Mouse (Mus musculus) heart, postnatal 25 days (tissue): ENCODE measurements around the gene Cpsf7. TPM values are rescaled to one million over a fixed set of nuclear protein-coding genes. Genes with fewer than 3 reads are reported as not detected.
"Not testable (repeated sequence)": the region's sequence is repeated elsewhere in the genome, so short reads cannot be mapped to it uniquely, and the experiment has no call there.

Experiments
- DNase-seq: peaks from one replicate; pipeline ENCODE4 v3.0.0; 2022; ENCODE audit warnings: low spot score
- intact Hi-C: fragments of 180-260 bp; cut with DNase I; formaldehyde crosslinking; loops from one replicate; pipeline ENCODE4 v1.15.1; 2025
- total RNA-seq, 2 experiments: library from RNA; stranded (reverse); gene quantifications; 2 replicates each; pipeline ENCODE4 v1.2.3; 2021

Gene Cpsf7
- total RNA-seq, 2 experiments from 2014 or later = 24.8 to 28.4 TPM

DNA sequence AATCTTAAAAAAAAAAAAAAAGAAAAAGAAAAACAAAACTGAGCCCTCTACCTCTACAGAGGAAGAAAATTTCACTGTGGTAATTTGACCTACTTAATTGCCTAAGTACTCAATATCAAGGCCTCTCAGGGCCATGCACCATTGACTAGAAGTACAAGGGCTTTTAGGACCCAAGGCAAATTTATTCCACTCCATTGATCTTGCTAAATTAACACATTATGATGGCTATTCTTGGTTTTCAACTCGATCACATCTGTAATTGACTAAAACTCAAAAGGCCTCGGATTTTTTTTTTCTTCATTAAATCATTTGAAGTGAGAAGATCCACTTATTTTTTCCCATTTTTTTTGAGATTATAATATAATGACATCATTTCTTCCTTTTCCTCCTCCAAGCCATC lies 32.4 kb downstream of the Cpsf7 start:
- DNase-seq = no peak
- intact Hi-C loops = loop anchor here (2.0 kb wide), 1 partner anchor 47 kb away; the partner anchor contains the start of genes Ddb1 and Tkfc

DNA sequence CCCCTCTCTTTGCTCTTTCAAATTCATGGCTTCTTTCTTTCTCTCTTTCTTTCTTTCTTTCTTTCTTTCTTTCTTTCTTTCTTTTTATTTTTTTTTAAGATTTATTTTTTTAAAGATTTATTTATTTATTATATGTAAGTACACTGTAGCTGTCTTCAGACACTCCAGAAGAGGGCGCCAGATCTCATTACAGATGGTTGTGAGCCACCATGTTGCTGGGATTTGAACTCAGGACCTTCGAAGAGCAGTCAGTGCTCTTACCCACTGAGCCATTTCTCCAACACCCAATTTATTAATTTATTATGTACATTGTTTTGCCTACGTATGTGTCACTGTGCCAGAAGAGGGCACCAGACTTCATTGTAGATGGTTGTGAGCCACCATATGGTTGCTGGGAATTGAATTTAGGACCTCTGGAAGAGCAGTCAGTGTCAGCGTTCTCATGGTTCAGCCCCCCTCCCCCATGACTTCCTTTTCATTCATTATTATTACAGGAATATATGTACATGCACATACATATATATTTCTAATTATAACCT lies 32.8 kb downstream of the Cpsf7 start:
- intact Hi-C loops = loop anchor here (2.0 kb wide), 1 partner anchor 47 kb away; the partner anchor contains the start of genes Ddb1 and Tkfc
- not testable (repeated sequence) for DNase-seq

DNA sequence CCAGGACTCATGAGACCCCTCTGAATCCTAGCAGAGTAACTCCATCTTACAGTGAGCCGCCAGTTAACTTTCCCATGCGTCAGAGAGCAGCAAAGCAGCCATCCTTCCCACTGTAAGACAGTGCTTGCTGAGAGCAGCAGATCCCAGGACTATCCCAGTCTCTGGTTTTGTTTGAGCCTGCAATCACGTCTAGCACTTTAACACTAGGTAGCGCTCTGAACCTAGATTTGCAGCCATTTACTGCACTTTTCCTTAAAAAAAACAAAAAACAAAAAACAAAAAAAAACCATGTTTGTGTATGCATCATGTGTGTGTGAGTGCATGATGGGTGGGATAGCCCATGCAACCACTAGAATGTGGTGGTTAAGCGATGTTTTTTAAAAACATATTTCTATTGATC lies 35.0 kb downstream of the Cpsf7 start:
- intact Hi-C loops = no loop called here
- no peak for DNase-seq

DNA sequence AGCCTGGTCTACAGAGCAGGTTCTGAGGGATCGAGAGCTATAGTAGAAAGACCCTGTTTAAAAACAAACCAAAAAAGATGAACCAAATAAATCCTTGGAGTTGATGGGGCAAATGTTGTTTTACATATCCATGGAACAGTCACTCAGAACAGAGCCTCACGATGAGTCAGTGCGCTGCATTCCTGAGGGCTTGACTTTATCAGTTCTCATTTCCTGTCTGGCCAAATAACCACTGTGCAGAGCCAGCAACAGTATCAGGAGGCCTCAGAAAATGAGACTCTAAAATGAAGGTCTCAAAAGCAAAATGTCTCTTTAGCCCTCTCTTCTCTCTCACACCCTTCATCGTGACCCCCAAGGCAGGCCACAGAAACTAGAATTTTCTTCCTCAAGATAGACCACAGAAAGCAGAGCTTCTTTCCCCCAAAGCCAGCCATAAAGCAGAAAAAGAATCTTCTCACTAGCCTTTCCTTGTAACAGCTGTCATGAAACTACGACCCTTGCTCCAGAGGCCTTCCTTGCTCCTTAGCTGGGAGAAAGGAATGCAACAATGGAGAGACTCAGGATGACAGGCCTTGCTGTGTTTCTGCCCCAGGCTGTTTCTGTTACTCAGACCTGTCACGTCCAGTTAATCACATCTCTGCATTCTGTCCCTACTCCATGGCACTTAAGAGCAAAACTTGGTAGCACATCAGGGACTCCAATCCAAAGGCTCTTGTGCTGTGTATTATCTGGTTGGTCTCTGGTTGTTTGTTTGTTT lies 36.7 kb downstream of the Cpsf7 start:
- intact Hi-C loops = no loop called here
- peak; percentile 46 for DNase-seq

DNA sequence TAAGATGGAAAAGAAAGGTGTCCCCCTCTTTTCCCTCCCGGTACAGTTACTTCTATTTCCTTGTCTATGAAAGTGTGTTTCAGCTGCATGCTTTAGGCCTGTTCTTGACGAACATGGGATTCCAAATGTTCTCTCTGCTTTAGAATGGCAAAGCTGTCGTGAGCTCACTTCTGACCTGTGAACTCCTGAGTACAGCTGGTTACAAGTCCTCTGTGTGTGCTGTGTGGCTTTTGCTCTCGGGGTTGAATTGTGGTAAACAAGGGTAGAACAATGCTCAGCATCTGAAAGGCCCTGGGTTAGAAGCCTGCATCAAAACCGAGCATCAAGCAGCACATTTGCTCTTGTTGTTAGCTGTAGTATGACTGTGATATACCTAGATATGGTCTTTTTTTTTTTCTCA lies 37.3 kb downstream of the Cpsf7 start:
- intact Hi-C loops = no loop called here
- no peak for DNase-seq

DNA sequence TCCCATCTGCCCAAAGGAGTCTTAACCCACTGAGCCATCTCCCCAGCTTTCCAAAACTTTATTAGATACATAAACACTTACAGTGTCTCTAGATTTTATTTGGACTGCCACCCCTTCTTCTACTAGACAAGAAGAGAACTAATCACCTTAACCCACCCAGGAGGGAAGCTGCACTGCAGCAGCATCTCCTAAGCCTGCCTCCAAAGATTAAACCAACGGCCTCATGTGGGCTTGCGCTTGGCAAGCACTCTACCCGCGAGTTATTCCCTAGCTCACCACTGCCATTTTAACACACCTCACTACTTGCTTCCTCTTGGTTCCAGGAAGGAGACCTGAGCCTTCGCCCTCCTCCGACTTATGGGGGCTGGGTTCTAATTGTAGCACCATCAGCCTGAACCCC lies 39.2 kb downstream of the Cpsf7 start:
- DNase-seq = no peak
- intact Hi-C loops = no loop called here

DNA sequence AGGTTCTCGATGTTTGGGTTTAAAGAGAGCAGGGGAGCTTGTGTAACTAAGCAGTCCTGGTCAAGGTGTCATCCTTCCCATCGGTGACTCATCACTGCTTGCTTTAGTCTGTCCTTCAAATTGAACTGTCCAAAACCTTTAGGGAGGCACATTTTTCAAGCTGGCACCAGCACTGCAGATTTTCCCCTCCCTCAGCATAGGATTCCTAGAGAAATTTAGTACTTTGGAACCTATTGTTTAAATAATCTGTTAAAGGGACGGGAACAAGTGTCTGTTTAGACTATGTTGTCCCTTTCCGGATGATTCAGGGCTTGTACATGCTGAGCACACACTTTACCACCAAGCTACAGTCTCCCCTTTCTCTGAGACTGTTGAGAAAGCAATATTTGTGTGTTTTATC lies 40.2 kb downstream of the Cpsf7 start:
- intact Hi-C loops = no loop called here
- DNase-seq = no peak

DNA sequence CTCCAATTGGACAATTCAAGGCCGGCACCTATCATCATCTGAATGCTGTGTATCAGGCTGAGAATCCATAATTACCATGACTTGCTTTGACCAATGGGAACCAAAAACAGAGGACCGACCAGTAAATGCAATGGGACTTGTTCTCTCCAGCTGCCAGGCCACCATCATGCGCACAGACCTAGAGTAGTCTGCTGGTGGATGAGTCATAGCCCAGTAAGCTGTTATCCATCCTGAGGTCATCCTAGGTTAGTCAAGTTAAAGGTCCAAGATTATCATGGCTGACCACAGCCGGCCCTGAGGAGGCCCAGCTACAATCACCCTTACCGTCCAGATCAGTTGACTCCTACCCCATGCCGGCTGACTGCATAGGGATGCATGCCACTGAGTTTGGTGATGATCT lies 44.6 kb downstream of the Cpsf7 start:
- DNase-seq = no peak
- intact Hi-C loops = no loop called here

DNA sequence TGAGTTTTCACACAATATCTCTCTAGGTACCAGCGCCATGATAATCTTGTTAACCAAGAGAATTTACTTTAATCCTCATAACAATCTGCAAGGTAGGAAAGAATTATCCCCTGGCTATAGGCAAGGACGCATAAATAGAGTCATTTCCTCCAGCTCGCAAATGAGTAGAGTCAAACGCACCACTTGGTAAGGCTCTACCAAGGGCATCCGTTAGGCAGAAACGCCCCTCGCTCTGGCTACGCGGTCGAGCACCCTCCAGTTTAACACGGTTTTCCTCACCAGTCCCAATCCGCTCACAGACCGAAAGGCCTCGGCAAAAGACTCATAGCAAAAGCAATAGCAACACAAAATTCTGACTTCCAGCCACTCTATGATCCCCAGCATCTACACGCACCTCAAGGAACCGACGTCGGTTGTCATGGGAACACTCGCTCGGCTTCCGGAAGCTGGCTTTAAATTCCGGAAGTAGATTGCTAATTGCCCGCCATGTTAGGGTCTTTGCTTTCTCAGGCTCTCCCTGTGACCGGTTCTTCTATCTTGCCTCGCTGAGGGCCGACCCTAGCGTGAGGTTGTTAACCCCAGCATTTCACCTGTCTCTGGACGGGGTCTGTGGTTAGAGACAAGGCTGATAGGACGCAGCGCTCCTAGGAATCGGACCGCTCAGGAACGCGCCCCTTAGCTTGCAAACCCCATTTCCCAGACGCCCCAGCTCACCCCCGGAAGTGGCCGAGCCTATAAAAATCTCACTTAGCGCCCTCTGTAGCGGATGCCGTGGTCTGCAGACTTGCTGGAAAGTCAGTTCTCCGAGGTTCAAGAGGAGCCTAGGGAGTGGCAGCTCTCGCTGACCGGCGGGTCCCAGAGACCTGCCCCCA lies 51.9 kb downstream of the Cpsf7 start, which contains the start of the genes Cyb561a3 and Tmem138:
Gene Cyb561a3 (plus strand): TSS at position 483 of the 872 bp plus-strand sequence.
Gene Tmem138 (minus strand): TSS at position 673 of the 872 bp plus-strand sequence.
- DNase-seq = peak; percentile 86
- intact Hi-C loops = loop anchor here (1.0 kb wide), 1 partner anchor 27 kb away; no protein-coding TSS in a partner anchor

DNA sequence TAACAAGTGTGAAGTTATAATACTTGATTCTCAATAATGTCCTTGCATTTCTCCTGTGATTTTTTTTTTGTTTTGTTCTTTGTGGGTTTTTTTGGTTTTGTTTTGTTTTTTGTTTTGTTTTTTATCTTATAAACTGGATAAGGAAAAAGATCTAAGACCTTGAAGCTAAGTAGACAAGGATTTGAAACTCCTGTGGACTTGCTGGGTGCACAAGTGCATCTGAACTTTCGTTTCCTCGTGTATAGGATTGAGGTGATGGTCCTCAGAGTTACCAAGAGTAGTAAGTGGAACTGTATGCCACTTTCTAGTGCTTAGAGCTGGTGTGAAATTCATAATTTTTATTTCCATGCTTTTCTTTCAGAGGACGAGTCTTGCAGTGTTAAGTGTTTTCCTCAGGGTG lies 55.0 kb downstream of the Cpsf7 start:
- intact Hi-C loops = no loop called here
- no peak for DNase-seq

DNA sequence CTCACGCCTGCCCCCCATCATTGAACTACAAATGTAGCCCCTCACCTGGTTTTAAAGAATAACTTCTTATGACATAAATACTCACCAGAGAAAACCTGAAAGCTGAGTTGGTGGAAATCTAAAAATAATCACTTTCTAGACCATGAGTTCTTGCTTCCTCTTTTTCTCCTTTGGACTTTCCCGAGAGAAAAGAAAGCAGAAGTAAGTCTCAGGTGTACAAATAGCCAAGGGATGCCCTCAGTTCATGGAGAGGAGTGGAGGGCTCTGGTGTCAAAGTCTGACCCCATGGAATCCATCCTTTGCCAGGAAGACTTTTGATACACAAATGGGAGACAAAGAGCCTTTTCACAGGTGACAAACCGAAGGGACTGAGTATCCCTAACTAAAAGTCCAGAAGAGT lies 55.7 kb downstream of the Cpsf7 start:
- intact Hi-C loops = no loop called here

DNA sequence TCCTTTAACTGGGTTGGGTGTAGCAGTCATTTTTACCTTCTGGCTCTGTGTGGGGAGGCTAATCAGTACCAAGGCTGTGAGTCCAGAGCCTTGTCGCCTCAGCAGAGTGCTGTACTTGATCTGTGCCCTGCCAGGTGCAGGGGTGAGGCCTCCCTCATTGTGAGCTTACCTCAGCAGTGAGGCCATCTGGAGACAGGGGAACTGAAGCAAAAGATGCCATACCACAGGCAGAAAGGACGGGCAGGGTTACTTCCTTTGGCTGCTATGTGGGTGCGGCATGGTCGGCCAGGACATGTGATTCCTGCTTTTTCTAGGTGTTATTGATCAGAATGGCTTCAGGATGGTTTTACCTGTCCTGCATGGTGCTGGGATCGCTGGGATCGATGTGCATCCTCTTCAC lies 56.9 kb downstream of the Cpsf7 start:
- intact Hi-C loops = no loop called here
- no peak for DNase-seq

More for the DNA sequence above, 55.7 kb downstream of the Cpsf7 start:
- no peak for DNase-seq

DNA sequence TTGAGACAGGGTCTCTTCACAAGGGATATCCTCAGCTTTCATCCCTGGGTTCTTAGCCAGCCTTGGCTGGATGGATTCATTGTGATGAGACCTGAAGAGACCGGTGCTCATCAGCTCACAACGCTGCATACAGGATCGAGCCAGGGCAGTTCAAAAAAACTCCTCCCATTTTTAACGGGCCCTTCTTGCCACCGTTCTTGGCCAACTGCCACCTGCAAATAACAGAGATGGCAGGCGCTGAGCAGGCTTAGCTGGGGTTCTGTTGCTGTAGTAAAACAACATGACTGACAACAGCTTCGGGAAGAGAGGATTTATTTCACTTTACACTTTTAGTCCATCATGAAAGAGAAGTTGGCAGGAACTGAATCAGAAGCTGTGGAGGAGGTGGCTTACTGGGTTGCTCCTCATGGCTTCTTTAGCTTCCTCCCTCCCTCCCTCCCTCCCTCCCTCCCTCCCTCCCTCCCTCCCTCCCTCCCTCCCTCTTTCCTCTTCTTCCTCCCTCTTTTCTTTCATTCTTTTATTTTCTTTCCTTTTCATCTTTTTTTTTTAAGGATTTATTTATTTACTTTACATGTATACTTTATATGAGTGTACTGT lies 58.6 kb downstream of the Cpsf7 start:
- no peak for DNase-seq
- intact Hi-C loops = no loop called here

DNA sequence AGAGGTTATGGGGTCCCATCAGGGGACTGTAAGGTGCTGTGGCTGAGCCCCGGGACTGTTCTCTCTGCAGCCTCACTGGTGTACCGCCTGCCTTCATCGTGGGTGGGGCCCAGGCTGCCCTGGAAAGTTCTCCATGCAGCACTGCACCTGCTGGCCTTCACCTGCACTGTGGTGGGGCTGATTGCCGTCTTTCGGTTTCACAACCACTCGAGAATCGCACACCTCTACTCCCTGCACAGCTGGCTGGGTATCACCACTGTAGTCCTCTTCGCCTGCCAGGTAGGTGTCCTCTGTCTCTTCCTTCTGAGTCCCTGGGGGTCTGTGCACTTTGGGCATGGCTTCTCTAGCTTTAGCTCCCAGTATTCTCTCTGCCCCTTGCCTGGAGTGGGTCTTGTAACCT lies 60.0 kb downstream of the Cpsf7 start:
- intact Hi-C loops = no loop called here
- no peak for DNase-seq

DNA sequence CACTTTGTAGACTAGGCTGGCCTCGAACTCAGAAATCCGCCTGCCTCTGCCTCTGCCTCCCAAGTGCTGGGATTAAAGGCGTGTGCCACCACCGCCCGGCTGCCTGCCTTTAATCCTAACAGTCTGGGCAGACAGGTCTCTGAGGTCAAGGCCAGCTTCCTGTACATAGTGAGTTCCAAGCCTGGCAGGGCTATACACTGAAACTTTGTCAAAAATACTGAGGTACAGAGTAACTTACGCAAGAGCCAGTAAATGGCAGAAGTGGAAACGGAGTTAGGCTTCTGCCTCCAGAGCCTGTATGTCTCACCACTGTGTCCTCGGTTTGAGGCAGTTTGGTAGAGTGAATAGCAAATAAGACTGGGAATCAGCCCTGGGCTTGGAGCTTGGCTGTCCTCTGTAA lies 62.2 kb downstream of the Cpsf7 start:
- intact Hi-C loops = no loop called here
- no peak for DNase-seq

DNA sequence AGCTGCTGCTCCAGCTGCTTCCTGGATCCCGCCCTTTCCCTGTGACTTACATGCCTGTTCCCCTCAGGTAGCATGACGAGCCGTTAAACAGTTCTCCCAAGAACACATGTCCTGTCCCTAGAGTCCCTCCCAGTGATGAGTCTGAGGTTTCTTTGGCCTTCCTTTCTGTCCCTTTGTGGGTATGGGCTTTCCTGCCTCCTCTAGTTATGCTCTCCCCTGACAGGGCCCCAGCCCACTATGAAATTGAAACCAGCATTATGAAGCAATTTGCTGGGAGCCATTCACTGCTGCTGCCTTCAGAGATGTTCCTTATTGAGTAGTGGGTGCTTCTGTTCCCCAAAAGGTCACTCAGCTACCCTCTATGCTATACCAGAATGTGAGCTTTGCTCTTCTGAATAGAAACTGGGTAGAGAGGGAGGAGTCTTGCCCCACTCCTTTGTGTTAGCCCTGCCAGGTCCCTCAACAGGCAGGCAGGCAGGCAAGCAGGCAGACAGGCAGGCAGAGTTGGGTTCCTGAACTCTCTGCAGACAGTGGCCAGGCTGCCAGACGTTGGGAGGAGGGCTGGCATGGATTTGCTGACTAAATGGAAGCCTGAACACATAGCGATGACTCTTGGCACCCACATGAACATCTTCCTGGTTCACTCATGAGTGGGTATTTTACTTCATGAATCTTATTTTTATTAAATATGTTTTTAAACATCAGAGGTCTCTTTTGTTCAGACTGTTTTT lies 64.2 kb downstream of the Cpsf7 start:
- no peak for DNase-seq
- intact Hi-C loops = no loop called here

DNA sequence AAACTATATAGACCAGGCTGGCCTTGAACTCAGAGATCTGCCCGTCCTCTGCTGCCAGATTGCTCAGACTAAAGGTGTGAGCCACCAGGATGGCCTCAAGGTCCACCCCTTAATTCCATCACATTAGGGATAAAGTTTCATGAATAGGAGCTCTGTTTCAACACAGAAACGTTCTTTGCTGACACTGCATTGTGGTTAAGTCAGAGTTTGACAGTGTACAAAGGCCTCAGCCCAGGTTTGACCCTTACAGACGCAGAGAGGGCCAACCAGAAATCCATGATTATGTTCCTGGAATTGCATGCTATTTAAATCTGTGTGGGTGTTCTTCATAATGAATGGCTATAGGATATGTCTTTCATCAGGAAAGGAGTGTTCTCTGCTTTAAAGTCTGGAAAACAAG lies 65.2 kb downstream of the Cpsf7 start:
- no peak for DNase-seq
- intact Hi-C loops = no loop called here

DNA sequence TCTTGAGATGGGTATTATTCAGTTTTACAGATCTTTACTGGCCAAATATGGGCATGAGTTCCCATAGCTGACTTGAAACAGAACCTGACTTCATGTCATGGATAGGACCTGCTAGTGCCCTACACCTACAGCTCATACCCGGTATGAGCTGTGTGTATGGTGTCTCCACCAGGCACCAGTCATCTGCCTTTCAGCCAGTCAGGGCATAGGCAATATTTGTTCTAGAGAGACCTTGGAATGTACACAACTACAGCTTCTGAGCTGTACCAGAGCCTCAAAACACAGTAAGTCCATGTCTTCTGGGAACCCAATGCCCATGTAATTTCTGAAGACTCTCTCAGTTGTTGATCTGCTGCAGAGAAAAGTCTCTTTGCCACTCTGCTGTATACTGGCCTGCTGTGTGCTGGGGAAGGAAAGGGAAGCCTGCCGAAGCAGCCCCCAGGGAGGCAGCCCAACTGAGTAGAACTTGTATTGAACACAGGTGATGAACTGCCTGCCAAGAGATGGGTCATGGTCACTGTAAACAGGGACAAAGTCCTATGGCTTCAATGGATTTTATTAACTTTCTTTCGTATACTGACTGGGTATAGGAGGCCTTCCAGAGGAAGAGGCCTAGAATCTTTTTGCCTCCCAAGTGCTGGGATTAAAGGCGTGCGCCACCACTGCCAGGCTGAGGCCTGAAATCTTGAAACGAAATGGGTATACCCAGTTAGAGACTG lies 66.8 kb downstream of the Cpsf7 start:
- intact Hi-C loops = no loop called here
- DNase-seq = no peak
